Mouse (Mus musculus) liver, adult 2 months (tissue): ENCODE data around the gene Il18rap.

Source experiments
- CTCF ChIP-seq: fragments of 200-500 bp; IDR thresholded peaks from 2 replicates; pipeline ENCODE4 v1.5.1; 2011; ENCODE audit warnings: low read depth, low read length, control low read depth
- POLR2A ChIP-seq: fragments of 200-500 bp; IDR thresholded peaks from 2 replicates; pipeline ENCODE4 v1.6.1; 2011; ENCODE audit warnings: low read length, control low read depth; ENCODE audit not compliant: insufficient read depth; ENCODE audit errors: extremely low read depth

GRCm38 (mm10) chr1:40537577-40537976 lies 22.4 kb downstream of the Il18rap start:
- no peak for TF ChIP-seq CTCF
- no peak for TF ChIP-seq POLR2A
